Mouse (Mus musculus): ENCODE measurements around the gene Rnf17. TPM values are rescaled to one million over a fixed set of nuclear protein-coding genes. Genes with fewer than 3 reads are reported as not detected.

Gene Rnf17
- polyA plus RNA-seq, 1 experiment from 2014 or later: 0.80 TPM

DNA sequence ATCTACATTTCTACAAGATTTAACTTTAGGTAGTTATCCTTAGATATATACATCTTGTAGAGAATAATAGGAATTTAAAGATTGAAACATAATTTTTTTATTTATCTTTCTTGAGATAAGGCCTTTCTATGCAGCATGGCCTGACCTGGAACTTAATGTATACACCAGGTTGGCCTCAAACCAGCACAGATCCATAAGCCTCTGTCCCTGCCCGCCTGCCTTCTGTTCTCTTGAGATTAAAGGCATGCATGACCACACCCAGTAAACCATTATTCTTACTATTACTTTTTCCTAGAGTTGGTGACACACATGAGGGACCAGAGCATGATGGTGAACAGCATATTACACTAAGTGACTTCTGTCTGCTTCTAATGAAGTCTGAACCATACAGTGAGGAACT lies 60.3 kb downstream of the Rnf17 start:
- H3K4me3 ChIP-seq (ENCODE audit: low read length): no peak overlapping the region
- no peak overlapping the region for H3K27ac ChIP-seq (ENCODE audit: low read depth, low read length)
- H3K36me3 ChIP-seq (ENCODE audit: control insufficient read depth, insufficient read depth, low read length): no peaks in the 10 kb centered on the region
- ATAC-seq: no peak
- no peak overlapping the region for H3K9ac ChIP-seq (ENCODE audit: low read depth, low read length)
- H3K4me1 ChIP-seq (ENCODE audit: control insufficient read depth, insufficient read depth, low read depth, low read length): no peaks in the 10 kb centered on the region
- no peak overlapping the region for H3K4me2 ChIP-seq (ENCODE audit: low read length)
- no peaks in the 10 kb centered on the region for H3K27me3 ChIP-seq (replicated peaks; ENCODE audit: control insufficient read depth, insufficient read depth, low read length)
- WGBS: 76% methylated on average over 1 of the region's 1 CpGs
- no peaks in the 10 kb centered on the region for H3K9me3 ChIP-seq (ENCODE audit: control insufficient read depth, low read length)

DNA sequence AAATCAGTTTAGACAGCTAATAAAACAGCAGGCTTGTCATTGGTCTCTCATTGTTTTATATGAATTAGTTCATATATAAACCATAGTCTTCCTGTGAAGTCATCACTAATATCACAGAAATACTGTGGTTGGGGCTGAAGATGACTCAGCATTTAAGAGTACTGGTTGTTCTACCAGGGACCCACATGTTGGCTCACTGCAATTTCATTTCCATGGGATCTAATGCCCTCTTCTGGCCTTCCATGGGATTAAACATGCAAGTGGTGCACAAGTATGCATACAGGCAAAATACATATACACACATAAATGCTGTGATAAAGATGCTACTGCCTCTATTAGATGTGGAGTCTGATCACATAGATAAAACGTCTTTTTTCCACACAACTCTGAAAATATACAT lies 65.8 kb downstream of the Rnf17 start:
- Histone ChIP-seq H3K9me3 (ENCODE audit: control insufficient read depth, low read length) (no peaks in the 10 kb centered on the region), H3K4me2 (ENCODE audit: low read length) (no peak overlapping the region), H3K4me1 (ENCODE audit: control insufficient read depth, insufficient read depth, low read depth, low read length) (no peaks in the 10 kb centered on the region), H3K36me3 (ENCODE audit: control insufficient read depth, insufficient read depth, low read length) (no peaks in the 10 kb centered on the region), H3K27me3 (replicated peaks; ENCODE audit: control insufficient read depth, insufficient read depth, low read length) (no peaks in the 10 kb centered on the region), H3K9ac (ENCODE audit: low read depth, low read length) (no peak overlapping the region), H3K27ac (ENCODE audit: low read depth, low read length) (no peak overlapping the region), H3K4me3 (ENCODE audit: low read length) (no peak overlapping the region)
- 38% methylated on average over 1 of the region's 1 CpGs for WGBS
- ATAC-seq: no peak

DNA sequence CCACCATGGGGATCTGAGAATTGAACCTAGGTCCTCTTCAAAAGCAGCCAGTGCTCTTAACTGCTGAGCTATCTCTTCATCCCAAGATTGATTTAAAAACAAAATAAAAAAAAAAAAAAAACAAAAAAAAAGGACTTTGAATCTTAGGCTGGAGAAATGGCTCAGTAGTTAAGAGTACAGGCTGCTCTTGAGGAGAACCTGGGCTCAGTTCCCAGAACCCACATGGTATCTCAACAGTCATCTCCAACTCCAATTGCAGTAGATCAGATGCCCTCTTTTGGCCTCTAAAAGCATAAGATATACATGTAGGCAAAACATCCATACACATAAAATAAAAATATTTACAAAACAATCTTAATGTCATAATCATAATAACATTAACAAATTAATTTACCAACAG lies 87.4 kb downstream of the Rnf17 start:
- H3K4me1 ChIP-seq (ENCODE audit: control insufficient read depth, insufficient read depth, low read depth, low read length): no peaks in the 10 kb centered on the region
- no peak for ATAC-seq
- no peaks in the 10 kb centered on the region for H3K9me3 ChIP-seq (ENCODE audit: control insufficient read depth, low read length)

DNA sequence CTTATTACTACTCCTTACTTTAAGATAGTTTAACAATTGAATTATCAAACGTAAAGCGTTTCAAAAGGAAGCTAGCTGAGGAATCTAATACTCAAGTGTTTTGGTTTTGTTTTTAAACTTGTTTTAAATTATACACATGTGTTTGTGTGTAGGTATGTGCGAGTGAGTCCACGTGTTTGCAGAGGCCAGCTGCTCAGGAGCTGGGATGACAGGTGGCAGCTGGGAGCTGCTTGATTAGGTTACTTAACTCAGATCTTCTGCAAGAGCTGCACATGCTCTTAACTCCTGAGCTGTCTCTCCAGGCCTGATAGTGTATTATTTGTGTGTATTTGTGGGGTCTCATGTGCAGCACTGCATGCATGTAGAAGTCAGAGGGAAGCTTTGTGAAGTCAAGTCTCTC lies 100.0 kb downstream of the Rnf17 start:
- no peak overlapping the region for H3K4me2 ChIP-seq (ENCODE audit: low read length)
- H3K9me3 ChIP-seq (ENCODE audit: control insufficient read depth, low read length): no peaks in the 10 kb centered on the region
- no peaks in the 10 kb centered on the region for H3K4me1 ChIP-seq (ENCODE audit: control insufficient read depth, insufficient read depth, low read depth, low read length)

More for the DNA sequence above, 87.4 kb downstream of the Rnf17 start:
- Histone ChIP-seq H3K4me2 (ENCODE audit: low read length) (no peak overlapping the region), H3K36me3 (ENCODE audit: control insufficient read depth, insufficient read depth, low read length) (no peaks in the 10 kb centered on the region), H3K27ac (ENCODE audit: low read depth, low read length) (no peak overlapping the region), H3K9ac (ENCODE audit: low read depth, low read length) (no peak overlapping the region), H3K4me3 (ENCODE audit: low read length) (no peak overlapping the region), H3K27me3 (replicated peaks; ENCODE audit: control insufficient read depth, insufficient read depth, low read length) (no peaks in the 10 kb centered on the region)

DNA sequence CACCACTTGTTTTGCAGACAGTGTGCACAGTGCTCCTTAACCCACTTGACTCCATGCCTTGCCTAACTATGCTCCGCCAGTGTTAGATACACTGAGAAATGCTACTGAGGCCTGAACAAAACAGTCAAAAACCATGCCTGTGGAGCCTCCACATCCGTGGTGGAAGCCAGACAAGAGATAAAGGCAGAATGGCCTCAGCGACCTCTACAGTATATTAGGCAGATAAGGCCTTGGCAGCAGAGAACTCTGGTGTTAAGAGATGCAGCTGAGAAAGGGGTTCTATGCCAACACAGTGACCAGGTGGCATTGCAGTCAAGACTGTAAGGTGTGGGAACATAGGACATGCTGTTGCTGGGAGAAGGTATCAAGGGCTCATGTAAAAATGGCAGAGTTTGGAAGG lies 104.4 kb downstream of the Rnf17 start:
- no peaks in the 10 kb centered on the region for H3K27me3 ChIP-seq (replicated peaks; ENCODE audit: control insufficient read depth, insufficient read depth, low read length)
- 68% methylated on average over 3 of the region's 3 CpGs for WGBS
- H3K4me2 ChIP-seq (ENCODE audit: low read length): no peak overlapping the region
- H3K36me3 ChIP-seq (ENCODE audit: control insufficient read depth, insufficient read depth, low read length): no peaks in the 10 kb centered on the region
- no peaks in the 10 kb centered on the region for H3K4me1 ChIP-seq (ENCODE audit: control insufficient read depth, insufficient read depth, low read depth, low read length)
- no peak overlapping the region for H3K9ac ChIP-seq (ENCODE audit: low read depth, low read length)
- ATAC-seq: no peak
- H3K4me3 ChIP-seq (ENCODE audit: low read length): no peak overlapping the region
- H3K9me3 ChIP-seq (ENCODE audit: control insufficient read depth, low read length): no peaks in the 10 kb centered on the region
- no peak overlapping the region for H3K27ac ChIP-seq (ENCODE audit: low read depth, low read length)

More for the DNA sequence above, 100.0 kb downstream of the Rnf17 start:
- no peak for ATAC-seq
- Histone ChIP-seq H3K9ac (ENCODE audit: low read depth, low read length) (no peak overlapping the region), H3K36me3 (ENCODE audit: control insufficient read depth, insufficient read depth, low read length) (no peaks in the 10 kb centered on the region), H3K27ac (ENCODE audit: low read depth, low read length) (no peak overlapping the region), H3K27me3 (replicated peaks; ENCODE audit: control insufficient read depth, insufficient read depth, low read length) (no peaks in the 10 kb centered on the region), H3K4me3 (ENCODE audit: low read length) (no peak overlapping the region)
- WGBS: 87% methylated on average over 4 of the region's 4 CpGs

DNA sequence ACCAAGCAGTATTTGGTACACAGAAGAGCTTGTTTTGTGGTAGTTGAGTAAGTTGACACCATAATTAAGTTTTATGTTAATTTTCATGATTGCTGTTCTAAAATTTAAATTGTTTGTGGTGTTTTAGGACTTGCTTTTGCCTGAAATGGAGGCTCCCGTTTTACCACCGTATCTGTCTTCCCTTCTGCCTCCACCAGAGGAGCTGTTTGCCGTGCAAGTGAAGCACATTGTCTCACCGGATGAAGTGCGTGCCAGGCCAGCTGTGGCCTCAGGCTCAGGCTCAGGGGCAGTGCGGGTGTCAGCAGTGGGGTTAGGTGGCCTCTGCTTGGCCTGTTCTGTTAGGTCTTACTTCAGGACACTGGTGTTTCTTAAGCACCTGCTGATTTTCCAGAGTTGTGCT lies 109.7 kb downstream of the Rnf17 start:
- no peak for ATAC-seq
- Histone ChIP-seq H3K4me1 (ENCODE audit: control insufficient read depth, insufficient read depth, low read depth, low read length) (no peaks in the 10 kb centered on the region), H3K36me3 (ENCODE audit: control insufficient read depth, insufficient read depth, low read length) (no peaks in the 10 kb centered on the region), H3K9ac (ENCODE audit: low read depth, low read length) (no peak overlapping the region), H3K9me3 (ENCODE audit: control insufficient read depth, low read length) (no peaks in the 10 kb centered on the region), H3K27me3 (replicated peaks; ENCODE audit: control insufficient read depth, insufficient read depth, low read length) (no peaks in the 10 kb centered on the region), H3K4me3 (ENCODE audit: low read length) (no peak overlapping the region), H3K27ac (ENCODE audit: low read depth, low read length) (no peak overlapping the region), H3K4me2 (ENCODE audit: low read length) (no peak overlapping the region)
- 26% methylated on average over 6 of the region's 6 CpGs for WGBS

DNA sequence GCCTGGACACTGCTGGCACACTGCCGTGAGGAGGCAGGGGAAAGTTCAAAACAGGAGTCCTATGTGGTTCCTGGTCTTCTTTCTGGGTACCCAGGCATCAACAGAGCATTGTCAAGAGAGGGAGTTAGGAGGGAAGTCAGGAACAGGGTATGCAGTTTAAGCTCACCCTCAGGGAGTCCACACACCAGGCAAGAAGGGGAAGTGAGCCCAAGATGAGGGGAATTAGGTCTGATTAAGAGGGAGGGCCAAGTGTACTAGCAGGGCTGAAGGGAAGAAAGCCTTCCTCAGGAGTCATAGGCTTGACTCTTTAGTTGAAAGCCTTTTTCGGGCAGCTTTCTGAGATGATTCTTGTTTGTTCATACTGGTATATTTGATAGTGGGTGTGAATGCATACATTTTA lies 112.4 kb downstream of the Rnf17 start:
- H3K4me1 ChIP-seq (ENCODE audit: control insufficient read depth, insufficient read depth, low read depth, low read length): no peaks in the 10 kb centered on the region
- no peak overlapping the region for H3K4me3 ChIP-seq (ENCODE audit: low read length)
- no peak for ATAC-seq
- no peaks in the 10 kb centered on the region for H3K27me3 ChIP-seq (replicated peaks; ENCODE audit: control insufficient read depth, insufficient read depth, low read length)
- no peaks in the 10 kb centered on the region for H3K36me3 ChIP-seq (ENCODE audit: control insufficient read depth, insufficient read depth, low read length)
- no peak overlapping the region for H3K4me2 ChIP-seq (ENCODE audit: low read length)
- 87% methylated on average over 2 of the region's 2 CpGs for WGBS
- no peak overlapping the region for H3K9ac ChIP-seq (ENCODE audit: low read depth, low read length)
- H3K27ac ChIP-seq (ENCODE audit: low read depth, low read length): no peak overlapping the region
- H3K9me3 ChIP-seq (ENCODE audit: control insufficient read depth, low read length): no peaks in the 10 kb centered on the region

DNA sequence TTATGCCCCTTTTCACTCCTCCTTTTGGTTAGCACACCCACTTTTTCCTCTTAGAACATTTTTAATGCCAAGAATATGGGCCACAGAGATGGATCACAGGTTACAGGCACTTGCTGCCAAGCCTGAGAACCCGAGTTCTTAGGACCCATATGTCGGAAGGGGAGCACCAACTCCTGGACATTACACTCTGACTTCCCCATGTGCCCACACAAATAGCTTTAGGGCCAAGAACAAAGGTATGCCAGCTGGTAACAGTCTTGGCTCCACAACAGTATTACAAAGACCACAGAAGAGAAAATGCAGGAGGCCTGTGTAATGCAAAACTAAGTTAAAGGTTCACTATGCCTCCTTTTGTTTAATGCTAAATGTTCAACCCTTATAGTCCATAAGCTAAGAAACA lies 128.4 kb downstream of the Rnf17 start:
- Histone ChIP-seq H3K4me3 (ENCODE audit: low read length) (no peak overlapping the region), H3K4me2 (ENCODE audit: low read length) (no peak overlapping the region), H3K27ac (ENCODE audit: low read depth, low read length) (no peak overlapping the region), H3K27me3 (replicated peaks; ENCODE audit: control insufficient read depth, insufficient read depth, low read length) (no peaks in the 10 kb centered on the region), H3K4me1 (ENCODE audit: control insufficient read depth, insufficient read depth, low read depth, low read length) (no peaks in the 10 kb centered on the region), H3K9me3 (ENCODE audit: control insufficient read depth, low read length) (no peaks in the 10 kb centered on the region), H3K9ac (ENCODE audit: low read depth, low read length) (no peak overlapping the region), H3K36me3 (ENCODE audit: control insufficient read depth, insufficient read depth, low read length) (0 out of 2 replicates have a peak, but pooled peaks cover under 1% of the 10 kb centered on the region)
- WGBS: 87% methylated on average over 2 of the region's 2 CpGs
- no peak for ATAC-seq

DNA sequence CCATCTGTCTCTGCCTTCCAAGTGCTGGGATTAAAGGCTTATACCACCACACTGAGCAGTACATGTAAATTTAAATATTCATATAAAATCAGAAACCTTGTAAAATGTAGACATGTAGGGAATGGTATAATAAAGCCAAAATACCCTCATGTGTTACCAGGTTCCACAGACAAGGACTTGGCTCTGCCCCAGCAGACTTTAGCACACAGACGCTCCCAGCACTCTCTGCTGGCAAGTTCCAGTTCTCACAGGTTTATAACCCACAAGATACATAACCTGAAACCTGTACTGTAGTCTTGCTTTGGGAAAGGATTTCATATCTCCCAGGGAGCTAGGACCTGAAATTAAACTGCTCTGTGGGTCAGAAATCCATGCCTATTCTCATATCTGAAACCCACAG lies 142.6 kb downstream of the Rnf17 start:
- Histone ChIP-seq H3K9me3 (ENCODE audit: control insufficient read depth, low read length) (no peaks in the 10 kb centered on the region), H3K36me3 (ENCODE audit: control insufficient read depth, insufficient read depth, low read length) (no peaks in the 10 kb centered on the region), H3K4me2 (ENCODE audit: low read length) (no peak overlapping the region), H3K9ac (ENCODE audit: low read depth, low read length) (no peak overlapping the region), H3K4me3 (ENCODE audit: low read length) (no peak overlapping the region), H3K27me3 (replicated peaks; ENCODE audit: control insufficient read depth, insufficient read depth, low read length) (no peaks in the 10 kb centered on the region), H3K27ac (ENCODE audit: low read depth, low read length) (no peak overlapping the region), H3K4me1 (ENCODE audit: control insufficient read depth, insufficient read depth, low read depth, low read length) (no peaks in the 10 kb centered on the region)
- no peak for ATAC-seq
- 81% methylated on average over 1 of the region's 1 CpGs for WGBS

DNA sequence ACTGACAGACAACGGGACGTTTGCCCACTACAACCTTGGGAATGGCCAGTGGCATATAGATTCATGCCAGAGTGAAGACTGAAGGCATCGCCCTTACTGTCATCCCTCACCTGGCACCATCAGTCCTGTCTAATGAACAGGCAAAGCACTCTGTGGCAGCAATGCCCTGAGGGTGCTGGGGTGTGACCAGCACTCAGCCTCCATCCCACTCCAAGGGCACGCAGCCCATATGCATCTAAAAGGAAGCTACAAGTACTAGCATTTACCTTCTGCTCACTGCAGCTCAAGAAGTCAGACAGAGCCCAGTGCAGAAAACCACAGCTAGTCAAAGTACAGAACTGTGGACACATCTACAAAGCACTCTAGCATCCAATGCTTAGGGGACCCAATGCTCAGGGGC lies 143.1 kb downstream of the Rnf17 start:
- whole genome bisulfite sequencing: 94% methylated on average over 4 of the region's 4 CpGs
- H3K27ac ChIP-seq (ENCODE audit: low read depth, low read length): no peak overlapping the region
- no peaks in the 10 kb centered on the region for H3K27me3 ChIP-seq (replicated peaks; ENCODE audit: control insufficient read depth, insufficient read depth, low read length)

More for the DNA sequence above, 143.1 kb downstream of the Rnf17 start:
- ATAC-seq: no peak
- Histone ChIP-seq H3K36me3 (ENCODE audit: control insufficient read depth, insufficient read depth, low read length) (no peaks in the 10 kb centered on the region), H3K9ac (ENCODE audit: low read depth, low read length) (no peak overlapping the region), H3K4me1 (ENCODE audit: control insufficient read depth, insufficient read depth, low read depth, low read length) (no peaks in the 10 kb centered on the region), H3K4me2 (ENCODE audit: low read length) (no peak overlapping the region), H3K4me3 (ENCODE audit: low read length) (no peak overlapping the region), H3K9me3 (ENCODE audit: control insufficient read depth, low read length) (no peaks in the 10 kb centered on the region)
